Mouse (Mus musculus) lung, postnatal 0 days (tissue): ENCODE data around the gene Cdc14b. TPM values are rescaled to one million over a fixed set of nuclear protein-coding genes. Genes with fewer than 3 reads are reported as not detected.
A peak's percentile ranks its signal among the peaks of the same experiment; 100 is the strongest.

ENCODE experiments used
- ATAC-seq: fragments of 200-750 bp; cut with Nextera tagmentation; 2 replicates; pipeline ENCODE4 v1.8.0; 2017; ENCODE audit warnings: moderate library complexity
- DNase-seq: peaks from one replicate; pipeline ENCODE4 v3.0.0-alpha.2; 2016; ENCODE audit warnings: low spot score
- H3K27ac ChIP-seq: fragments of 300-500 bp; sonication (generic); 2 replicates; pipeline ENCODE4 v1.5.1; 2014; ENCODE audit warnings: antibody characterized with exemption, mild to moderate bottlenecking, low read length, mixed read lengths
- H3K27me3 ChIP-seq: fragments of 300-500 bp; sonication (generic); replicated peaks from 2 replicates; pipeline ENCODE4 v1.6.1; 2014; ENCODE audit warnings: low read length, mixed read lengths; ENCODE audit not compliant: insufficient read depth
- H3K36me3 ChIP-seq: fragments of 300-500 bp; sonication (generic); 2 replicates; pipeline ENCODE4 v1.6.1; 2014; ENCODE audit warnings: low read length, mixed read lengths; ENCODE audit not compliant: insufficient read depth
- H3K4me1 ChIP-seq: fragments of 300-500 bp; sonication (generic); 2 replicates; pipeline ENCODE4 v1.6.1; 2014; ENCODE audit warnings: antibody characterized with exemption, low read depth, low read length, mixed read lengths; ENCODE audit not compliant: insufficient read depth
- H3K4me2 ChIP-seq: fragments of 300-500 bp; sonication (generic); replicated peaks from 2 replicates; pipeline ENCODE4 v1.6.1; 2014; ENCODE audit warnings: low read depth, mild to moderate bottlenecking, low read length, moderate library complexity, mixed read lengths
- H3K4me3 ChIP-seq: fragments of 300-500 bp; sonication (generic); 2 replicates; pipeline ENCODE4 v1.5.1; 2014; ENCODE audit warnings: low read depth, low read length
- H3K9ac ChIP-seq: fragments of 300-500 bp; sonication (generic); replicated peaks from 2 replicates; pipeline ENCODE4 v1.6.1; 2014; ENCODE audit warnings: low read depth, mild to moderate bottlenecking
- H3K9me3 ChIP-seq: fragments of 300-500 bp; sonication (generic); 2 replicates; pipeline ENCODE4 v1.6.1; 2016; ENCODE audit warnings: low read length, mixed read lengths
- CTCF ChIP-seq: IDR thresholded peaks from 2 replicates; pipeline ENCODE4 v1.5.1; 2016; ENCODE audit warnings: antibody characterized with exemption, mild to moderate bottlenecking
- EP300 ChIP-seq: IDR thresholded peaks from 2 replicates; pipeline ENCODE4 v1.6.1; 2016; ENCODE audit warnings: antibody characterized with exemption, mild to moderate bottlenecking, control low read depth
- WGBS: fragments of 180-500 bp; shearing (Covaris S2); extraction: QIAGEN DNeasy Blood & Tissue Kit; methylation state at CpG from one replicate; pipeline ENCODE4 v1.1.7; 2014; 5-methylcytosine and 5-hydroxymethylcytosine counted together
- polyA plus RNA-seq: library from polyadenylated mRNA; unstranded; fragments of >200 nt; fragmentation: Nextera tagmentation; extraction: Ambion mirVana; gene quantifications from 2 replicates; pipeline ENCODE4 v1.2.1, GENCODE M21; 2015

Gene Cdc14b
- polyA plus RNA-seq, 1 experiment from 2014 or later = 4.7 TPM

DNA sequence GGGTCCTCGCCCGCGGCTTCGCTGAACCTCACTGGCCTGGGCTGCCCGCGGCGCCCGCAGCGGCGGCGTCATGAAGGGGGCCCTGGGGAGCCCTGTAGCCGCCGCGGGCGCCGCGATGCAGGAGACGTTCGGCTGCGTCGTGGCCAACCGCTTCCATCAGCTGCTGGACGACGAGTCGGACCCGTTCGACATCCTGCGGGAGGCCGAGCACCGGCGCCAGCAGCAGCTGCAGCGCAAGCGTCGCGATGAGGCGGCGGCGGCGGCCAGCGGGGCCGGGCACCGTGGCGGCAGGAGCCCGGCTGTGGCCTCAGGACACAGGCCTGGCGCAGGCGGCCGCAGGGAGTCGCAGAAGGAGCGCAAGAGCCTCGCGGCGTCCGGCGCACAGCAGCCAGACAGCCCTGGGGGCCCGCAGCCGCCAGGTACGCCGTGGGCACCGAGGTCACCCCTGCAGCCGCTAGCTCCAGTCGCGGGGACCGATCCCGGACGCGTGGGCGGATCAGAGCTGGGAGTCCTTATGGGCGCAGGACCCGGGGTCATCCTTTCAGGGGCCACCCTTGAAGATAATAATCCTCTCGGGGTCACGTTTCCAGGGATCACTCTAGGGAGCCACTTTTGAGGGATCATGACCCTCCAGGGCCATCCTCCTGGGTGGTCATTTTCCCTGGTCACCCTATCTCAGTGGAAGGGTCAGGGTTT, 113.0 kb downstream of the Cdc14b start:
- under 1% methylated on average over 57 of the region's 71 CpGs for WGBS
- TF ChIP-seq CTCF = no peak
- no peak for TF ChIP-seq EP300
- peak; percentile 69 for ATAC-seq

GRCm38 (mm10) chr13:64161548-64161915, 113.6 kb downstream of the Cdc14b start, which contains the start of gene Habp4:
Gene Habp4 (plus strand): TSS chr13:64161824.
- ATAC-seq (peak; percentile 99), DNase-seq (peak; percentile 100)
- Histone ChIP-seq H3K36me3 (no peaks in the 10 kb centered on the region), H3K9me3 (no peaks in the 10 kb centered on the region), H3K4me3 (peak within 1 kb of the TSS; percentile 68), H3K27ac (peak within 1 kb of the TSS; percentile 85), H3K9ac (peak within 1 kb of the TSS; percentile 60), H3K4me1 (0 out of 2 replicates have a peak, but pooled peaks cover 6% of the 10 kb centered on the region), H3K27me3 (no peaks in the 10 kb centered on the region), H3K4me2 (peak within 1 kb of the TSS; percentile 82)
- under 1% methylated on average over 24 of the region's 31 CpGs for WGBS
- TF ChIP-seq EP300 (no peak), CTCF (no peak)

More for the DNA sequence above, 113.0 kb downstream of the Cdc14b start:
- Histone ChIP-seq H3K27ac (peak overlapping the region; percentile 85), H3K27me3 (no peaks in the 10 kb centered on the region), H3K4me2 (peak overlapping the region; percentile 82), H3K36me3 (no peaks in the 10 kb centered on the region), H3K4me3 (peak overlapping the region; percentile 68), H3K9ac (peak overlapping the region; percentile 60), H3K4me1 (0 out of 2 replicates have a peak, but pooled peaks cover 6% of the 10 kb centered on the region), H3K9me3 (no peaks in the 10 kb centered on the region)
- DNase-seq = no peak

- ATAC-seq = no peak
- H3K36me3 ChIP-seq = no peaks in the 10 kb centered on the region
- TF ChIP-seq EP300 (no peak), CTCF (no peak)
- H3K4me2 ChIP-seq = no peak overlapping the region
- H3K4me1 ChIP-seq = no peaks in the 10 kb centered on the region
- DNase-seq = no peak
- no peak overlapping the region for H3K27ac ChIP-seq
- no peak overlapping the region for H3K9ac ChIP-seq
- no peaks in the 10 kb centered on the region for H3K27me3 ChIP-seq
- no peak overlapping the region for H3K4me3 ChIP-seq
- no peaks in the 10 kb centered on the region for H3K9me3 ChIP-seq
Observed at GRCm38 (mm10) chr13:64156966-64157365, 118.1 kb downstream of the Cdc14b start.

GRCm38 (mm10) chr13:64155171-64155571, 119.9 kb downstream of the Cdc14b start:
- H3K27ac ChIP-seq = peak overlapping the region; percentile 22

GRCm38 (mm10) chr13:64154651-64155050, 120.4 kb downstream of the Cdc14b start:
- Histone ChIP-seq H3K9ac (no peak overlapping the region), H3K4me3 (no peak overlapping the region), H3K4me1 (no peaks in the 10 kb centered on the region), H3K36me3 (no peaks in the 10 kb centered on the region), H3K4me2 (0 out of 2 replicates have a peak overlapping the region, but pooled peaks have one; percentile 27), H3K27ac (peak overlapping the region; percentile 28; the same call in 1 of the 2 replicates), H3K27me3 (no peaks in the 10 kb centered on the region), H3K9me3 (no peaks in the 10 kb centered on the region)
- peak; percentile 42 for DNase-seq
- ATAC-seq = no peak
- TF ChIP-seq CTCF (no peak), EP300 (no peak)
- WGBS = 47% methylated on average over 2 of the region's 2 CpGs

More at GRCm38 (mm10) chr13:64155171-64155571, 119.9 kb downstream of the Cdc14b start:
- peak; percentile 93 for DNase-seq
- Histone ChIP-seq H3K9ac (no peak overlapping the region), H3K27me3 (no peaks in the 10 kb centered on the region), H3K4me2 (no peak overlapping the region), H3K4me3 (no peak overlapping the region), H3K36me3 (no peaks in the 10 kb centered on the region), H3K9me3 (no peaks in the 10 kb centered on the region), H3K4me1 (no peaks in the 10 kb centered on the region)
- TF ChIP-seq CTCF (peak; percentile 66), EP300 (peak; percentile 91)
- ATAC-seq = peak; percentile 3; the same call in 1 of the 2 replicates
- WGBS = 11% methylated on average over 1 of the region's 1 CpGs

DNA sequence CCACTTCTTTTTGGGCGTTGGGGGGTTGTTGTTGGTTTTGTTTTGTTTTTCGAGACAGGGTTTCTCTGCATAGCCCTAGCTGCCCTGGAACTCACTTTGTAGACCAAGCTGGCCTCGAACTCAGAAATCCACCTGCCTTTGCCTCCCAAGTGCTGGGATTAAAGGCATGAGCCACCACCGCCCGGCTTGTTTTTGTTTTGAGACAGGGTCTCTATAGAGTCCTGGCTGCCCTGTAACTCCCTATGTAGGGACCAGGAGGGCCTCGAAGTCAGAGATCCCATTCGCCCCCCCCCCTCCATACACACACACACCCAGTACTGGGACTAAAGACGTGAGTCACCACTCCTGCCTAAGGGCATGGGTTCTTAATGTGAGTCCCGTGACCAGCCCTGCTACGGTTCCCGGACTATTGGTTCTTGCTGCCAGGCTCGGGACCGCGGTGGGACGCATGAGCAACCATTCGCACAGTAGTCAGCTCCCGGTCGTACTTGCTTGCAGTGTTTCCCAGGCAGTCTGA, 121.3 kb downstream of the Cdc14b start:
- DNase-seq = peak; percentile 87
- ATAC-seq = peak; percentile 58
- WGBS = 2% methylated on average over 18 of the region's 18 CpGs

More for the DNA sequence above, 121.3 kb downstream of the Cdc14b start:
- H3K4me2 ChIP-seq = peak overlapping the region; percentile 89
- H3K9ac ChIP-seq = no peak overlapping the region
- peak overlapping the region; percentile 80 for H3K27ac ChIP-seq
- no peaks in the 10 kb centered on the region for H3K36me3 ChIP-seq
- no peaks in the 10 kb centered on the region for H3K27me3 ChIP-seq
- H3K4me3 ChIP-seq = peak overlapping the region; percentile 64
- TF ChIP-seq CTCF = no peak
- no peak; the same call in 1 of the 2 replicates for TF ChIP-seq EP300
- no peaks in the 10 kb centered on the region for H3K9me3 ChIP-seq
- H3K4me1 ChIP-seq = no peaks in the 10 kb centered on the region
